Mouse (Mus musculus): ENCODE results near the gene Ntrk2. TPM values are rescaled to one million over a fixed set of nuclear protein-coding genes. Genes with fewer than 3 reads are reported as not detected.

Ntrk2 gene
- polyA plus RNA-seq, 1 experiment: 214 TPM

DNA sequence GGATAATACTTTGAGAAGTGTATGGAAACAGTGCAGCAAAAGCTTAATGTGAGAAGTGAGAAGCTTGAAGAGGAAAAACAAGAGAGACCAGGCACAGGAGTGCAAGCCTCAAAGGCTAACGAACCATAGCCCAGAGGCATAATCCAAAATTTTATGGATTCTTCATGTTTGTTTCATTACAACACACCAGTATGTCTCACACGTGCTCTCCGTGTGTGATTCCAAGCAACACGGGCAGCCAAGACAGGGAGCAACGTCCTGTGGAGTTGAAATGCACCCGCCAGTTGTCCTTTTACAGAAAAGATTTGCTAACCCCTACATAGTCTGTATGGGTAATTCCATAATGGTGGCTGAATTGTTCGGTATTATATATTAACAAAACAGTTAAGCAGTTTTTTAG, 113.9 kb downstream of the Ntrk2 start:
- Histone ChIP-seq H3K4me3 (ENCODE audit: insufficient read depth, low read length) (no peak overlapping the region), H3K27ac (ENCODE audit: insufficient read depth, low read length) (no peak overlapping the region), H3K4me1 (ENCODE audit: control insufficient read depth, insufficient read depth, low read length) (peaks cover 2% of the 10 kb centered on the region; the same call in 1 of the 2 replicates)
- TF ChIP-seq POLR2A (IDR thresholded peaks at IDR 0.05; ENCODE audit: extremely low read depth, insufficient read depth, low read length) (no peak), CTCF (IDR thresholded peaks at IDR 0.05; ENCODE audit: extremely low read depth, insufficient read depth, low read length) (no peak)

DNA sequence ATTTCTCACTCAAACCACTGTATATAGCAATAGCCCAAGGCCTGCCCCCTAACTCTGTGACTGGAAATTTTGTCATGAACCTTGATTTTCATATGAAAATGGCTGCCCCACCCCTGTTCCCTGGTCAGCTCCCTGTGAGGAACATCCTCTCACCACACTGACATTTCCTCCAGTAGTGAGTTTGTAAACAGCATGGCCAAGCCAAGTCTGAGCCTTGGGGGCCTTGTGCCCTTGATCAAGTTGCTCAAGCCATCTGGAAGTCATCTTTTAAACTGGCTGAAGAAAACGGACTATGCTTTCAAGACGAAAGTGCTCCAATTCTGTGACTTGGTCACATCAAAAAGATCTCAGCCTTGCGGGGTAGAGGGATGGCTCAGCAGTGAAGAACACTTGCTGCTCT, 114.9 kb downstream of the Ntrk2 start:
- Histone ChIP-seq H3K4me1 (ENCODE audit: control insufficient read depth, insufficient read depth, low read length) (peaks cover 2% of the 10 kb centered on the region; the same call in 1 of the 2 replicates), H3K27ac (ENCODE audit: insufficient read depth, low read length) (no peak overlapping the region), H3K4me3 (ENCODE audit: insufficient read depth, low read length) (no peak overlapping the region)
- TF ChIP-seq POLR2A (IDR thresholded peaks at IDR 0.05; ENCODE audit: extremely low read depth, insufficient read depth, low read length) (no peak), CTCF (IDR thresholded peaks at IDR 0.05; ENCODE audit: extremely low read depth, insufficient read depth, low read length) (no peak)

DNA sequence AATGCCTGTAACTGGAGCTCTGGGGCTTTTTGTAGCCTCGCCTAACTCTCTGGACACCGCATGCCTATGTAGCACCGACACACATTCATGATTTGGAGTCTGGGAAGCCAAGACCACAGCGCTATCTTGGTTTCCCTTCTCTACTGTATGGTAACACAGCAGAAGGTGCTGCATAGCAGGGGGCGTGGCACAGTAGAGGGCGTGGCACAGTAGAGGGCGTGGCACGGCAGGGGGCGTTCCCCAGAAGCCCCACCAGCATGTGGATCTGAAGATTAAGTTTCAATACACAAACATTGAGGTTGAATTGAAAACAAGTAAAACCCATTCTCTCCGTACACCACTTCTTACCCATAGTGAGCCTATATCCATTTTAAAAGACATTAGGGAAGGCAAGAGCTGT, 115.3 kb downstream of the Ntrk2 start:
- TF ChIP-seq CTCF (IDR thresholded peaks at IDR 0.05; ENCODE audit: extremely low read depth, insufficient read depth, low read length) (no peak), POLR2A (IDR thresholded peaks at IDR 0.05; ENCODE audit: extremely low read depth, insufficient read depth, low read length) (no peak)
- H3K27ac ChIP-seq (ENCODE audit: insufficient read depth, low read length): no peak overlapping the region
- peaks cover 2% of the 10 kb centered on the region; the same call in 1 of the 2 replicates for H3K4me1 ChIP-seq (ENCODE audit: control insufficient read depth, insufficient read depth, low read length)
- no peak overlapping the region for H3K4me3 ChIP-seq (ENCODE audit: insufficient read depth, low read length)

DNA sequence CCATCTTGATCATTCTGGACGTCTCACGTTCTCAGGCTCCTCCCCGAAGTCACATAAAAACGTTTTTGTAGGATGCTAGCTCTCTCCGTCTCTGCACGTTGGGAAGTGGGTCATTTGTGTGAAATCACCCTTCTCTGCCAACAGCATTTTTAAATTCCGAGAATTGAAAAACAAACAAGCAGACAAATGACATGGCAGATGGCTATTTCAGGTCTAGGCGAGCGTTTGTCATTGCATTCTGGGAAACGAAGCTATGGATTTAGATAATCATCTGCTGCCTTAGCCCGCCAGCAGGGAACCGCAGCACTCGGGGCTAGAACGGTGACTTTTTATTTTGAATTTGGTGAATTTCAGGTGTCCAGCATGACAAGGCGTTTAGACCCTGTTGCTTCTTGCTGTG, 115.8 kb downstream of the Ntrk2 start:
- TF ChIP-seq POLR2A (IDR thresholded peaks at IDR 0.05; ENCODE audit: extremely low read depth, insufficient read depth, low read length) (no peak), CTCF (IDR thresholded peaks at IDR 0.05; ENCODE audit: extremely low read depth, insufficient read depth, low read length) (no peak)
- Histone ChIP-seq H3K27ac (ENCODE audit: insufficient read depth, low read length) (no peak overlapping the region), H3K4me1 (ENCODE audit: control insufficient read depth, insufficient read depth, low read length) (peaks cover 2% of the 10 kb centered on the region; the same call in 1 of the 2 replicates), H3K4me3 (ENCODE audit: insufficient read depth, low read length) (no peak overlapping the region)

DNA sequence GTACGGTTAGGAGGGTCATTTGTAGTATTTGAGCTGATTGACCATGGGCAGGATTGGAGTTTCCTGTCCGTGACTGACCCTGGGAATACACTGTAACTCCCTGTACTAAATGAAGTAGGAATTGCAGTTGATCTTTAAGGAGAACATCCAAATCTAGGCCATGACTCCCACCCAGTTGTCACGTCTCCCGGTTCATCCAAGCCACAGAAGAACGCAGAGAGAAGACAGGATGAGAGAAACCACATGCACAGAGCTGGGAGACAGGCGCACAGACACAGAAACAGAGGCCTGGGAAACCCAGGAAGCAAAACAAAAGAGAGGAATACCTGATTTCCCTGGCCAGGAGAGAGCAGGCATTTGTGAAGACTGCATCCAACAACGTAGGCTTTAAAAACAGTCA, 117.1 kb downstream of the Ntrk2 start:
- H3K27ac ChIP-seq (ENCODE audit: insufficient read depth, low read length): no peak overlapping the region
- H3K4me1 ChIP-seq (ENCODE audit: control insufficient read depth, insufficient read depth, low read length): peaks cover 8% of the 10 kb centered on the region
- TF ChIP-seq POLR2A (IDR thresholded peaks at IDR 0.05; ENCODE audit: extremely low read depth, insufficient read depth, low read length) (no peak), CTCF (IDR thresholded peaks at IDR 0.05; ENCODE audit: extremely low read depth, insufficient read depth, low read length) (no peak)
- H3K4me3 ChIP-seq (ENCODE audit: insufficient read depth, low read length): no peak overlapping the region

DNA sequence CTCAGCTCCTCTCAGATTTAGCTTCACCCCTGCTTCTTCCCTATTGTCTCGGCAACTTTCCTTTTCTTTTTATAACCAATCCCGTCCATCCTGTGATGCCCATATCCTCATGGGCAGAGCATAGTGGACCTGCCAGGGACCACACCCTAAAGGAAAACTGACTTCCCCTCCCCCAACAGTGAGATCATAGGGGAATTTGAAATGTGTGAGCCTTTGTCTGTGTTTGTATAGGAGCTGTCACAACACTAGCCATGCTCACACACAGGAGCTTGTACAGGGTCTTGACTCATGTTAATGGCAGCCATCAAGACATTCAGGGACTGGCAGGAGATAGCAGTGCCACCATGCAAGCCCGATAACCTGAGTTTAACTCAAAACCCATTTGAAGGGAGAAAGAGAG, 118.1 kb downstream of the Ntrk2 start:
- Histone ChIP-seq H3K27ac (ENCODE audit: insufficient read depth, low read length) (no peak overlapping the region), H3K4me1 (ENCODE audit: control insufficient read depth, insufficient read depth, low read length) (peaks cover 8% of the 10 kb centered on the region), H3K4me3 (ENCODE audit: insufficient read depth, low read length) (no peak overlapping the region)
- TF ChIP-seq POLR2A (IDR thresholded peaks at IDR 0.05; ENCODE audit: extremely low read depth, insufficient read depth, low read length): no peak
- no peak for TF ChIP-seq CTCF (IDR thresholded peaks at IDR 0.05; ENCODE audit: extremely low read depth, insufficient read depth, low read length)

DNA sequence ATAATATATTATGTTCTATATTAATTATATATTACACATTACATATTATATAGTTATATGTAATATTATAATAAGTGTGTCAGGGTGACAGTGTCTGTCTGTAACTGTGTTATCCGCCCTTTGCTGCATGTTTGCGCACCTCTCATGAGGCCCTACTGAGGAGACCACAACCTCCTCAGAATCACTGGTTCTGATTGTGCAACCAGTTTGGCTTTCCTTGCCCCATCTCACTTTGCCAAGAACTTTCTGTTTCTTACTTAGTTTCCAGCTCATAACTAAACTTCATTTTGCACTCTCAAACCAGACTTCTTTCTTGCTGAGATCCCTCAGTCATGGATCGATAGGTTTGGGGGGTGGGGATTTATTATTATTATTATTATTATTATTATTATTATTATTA, 120.8 kb downstream of the Ntrk2 start:
- no peak overlapping the region for H3K27ac ChIP-seq (ENCODE audit: insufficient read depth, low read length)
- TF ChIP-seq CTCF (IDR thresholded peaks at IDR 0.05; ENCODE audit: extremely low read depth, insufficient read depth, low read length) (no peak), POLR2A (IDR thresholded peaks at IDR 0.05; ENCODE audit: extremely low read depth, insufficient read depth, low read length) (no peak)
- H3K4me1 ChIP-seq (ENCODE audit: control insufficient read depth, insufficient read depth, low read length): peaks cover 8% of the 10 kb centered on the region
- no peak overlapping the region for H3K4me3 ChIP-seq (ENCODE audit: insufficient read depth, low read length)

DNA sequence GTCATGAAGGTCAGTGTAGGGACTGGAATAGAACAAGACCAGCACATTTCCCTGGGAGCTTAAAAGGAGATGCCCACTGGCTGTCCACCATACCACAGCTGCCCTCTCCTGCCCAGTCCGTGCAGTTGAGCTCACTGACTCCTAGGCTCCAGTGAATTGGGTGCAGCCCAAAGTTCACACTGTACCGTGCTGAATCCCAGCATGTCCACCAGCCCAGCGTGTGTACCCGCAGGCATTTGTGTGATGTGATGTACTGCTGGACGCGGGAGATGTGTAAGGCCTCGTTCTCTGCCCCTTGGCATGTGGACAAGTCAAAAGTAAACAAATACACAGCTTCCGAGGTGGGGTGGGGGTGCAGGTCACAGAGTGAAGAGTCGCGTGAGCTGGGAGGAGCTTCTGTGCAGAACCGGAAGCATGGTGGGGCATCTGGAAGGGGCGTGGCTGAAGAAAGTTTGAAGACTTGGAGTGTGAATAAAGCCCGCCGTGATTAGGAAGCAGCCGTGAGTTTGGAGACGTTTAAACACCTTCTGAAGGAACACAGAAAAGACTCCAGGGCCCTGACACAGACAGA, 121.4 kb downstream of the Ntrk2 start:
- H3K4me1 ChIP-seq (ENCODE audit: control insufficient read depth, insufficient read depth, low read length): peaks cover 8% of the 10 kb centered on the region
- no peak overlapping the region for H3K4me3 ChIP-seq (ENCODE audit: insufficient read depth, low read length)
- no peak for TF ChIP-seq CTCF (IDR thresholded peaks at IDR 0.05; ENCODE audit: extremely low read depth, insufficient read depth, low read length)
- no peak for TF ChIP-seq POLR2A (IDR thresholded peaks at IDR 0.05; ENCODE audit: extremely low read depth, insufficient read depth, low read length)
- no peak overlapping the region for H3K27ac ChIP-seq (ENCODE audit: insufficient read depth, low read length)

DNA sequence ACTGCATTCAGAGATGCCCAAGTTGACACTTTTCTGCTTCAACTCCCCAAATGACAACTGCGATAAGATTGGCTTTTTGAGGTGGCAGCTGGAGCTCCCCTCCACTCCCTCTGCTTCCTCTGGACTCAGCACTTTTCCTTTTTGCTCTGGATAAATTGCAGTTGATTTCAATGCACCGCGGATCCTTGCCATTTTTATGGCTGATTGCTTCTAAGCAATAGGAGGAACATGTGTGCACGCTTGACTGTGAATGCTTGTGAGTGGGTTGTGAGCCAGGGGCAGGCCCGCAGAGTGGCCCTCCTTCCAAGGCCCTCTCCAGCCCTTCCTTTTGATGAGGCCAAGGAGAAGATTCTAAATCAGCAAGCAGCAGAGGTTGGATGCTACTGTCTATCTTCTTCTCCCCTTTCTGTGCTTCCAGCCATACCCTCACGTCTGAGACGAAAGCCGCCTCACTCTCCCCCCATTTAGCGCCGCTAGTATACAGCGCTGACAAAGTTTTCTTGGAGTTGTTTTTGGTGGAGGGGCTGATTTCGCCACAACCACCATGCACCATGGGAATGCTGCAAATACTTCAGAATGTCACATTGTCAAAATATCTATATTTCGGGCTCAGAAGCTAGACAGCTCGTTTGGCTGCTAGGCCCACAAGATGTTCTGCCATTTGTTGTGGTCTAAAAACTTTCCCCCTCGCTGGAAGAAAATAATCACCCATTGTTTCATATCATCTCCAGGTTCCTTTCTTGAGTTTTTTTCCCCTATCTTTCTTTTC, 122.5 kb downstream of the Ntrk2 start:
- peaks cover 12% of the 10 kb centered on the region for H3K4me1 ChIP-seq (ENCODE audit: control insufficient read depth, insufficient read depth, low read length)
- H3K4me3 ChIP-seq (ENCODE audit: insufficient read depth, low read length): no peak overlapping the region
- TF ChIP-seq POLR2A (IDR thresholded peaks at IDR 0.05; ENCODE audit: extremely low read depth, insufficient read depth, low read length) (no peak), CTCF (IDR thresholded peaks at IDR 0.05; ENCODE audit: extremely low read depth, insufficient read depth, low read length) (no peak)
- H3K27ac ChIP-seq (ENCODE audit: insufficient read depth, low read length): no peak overlapping the region

DNA sequence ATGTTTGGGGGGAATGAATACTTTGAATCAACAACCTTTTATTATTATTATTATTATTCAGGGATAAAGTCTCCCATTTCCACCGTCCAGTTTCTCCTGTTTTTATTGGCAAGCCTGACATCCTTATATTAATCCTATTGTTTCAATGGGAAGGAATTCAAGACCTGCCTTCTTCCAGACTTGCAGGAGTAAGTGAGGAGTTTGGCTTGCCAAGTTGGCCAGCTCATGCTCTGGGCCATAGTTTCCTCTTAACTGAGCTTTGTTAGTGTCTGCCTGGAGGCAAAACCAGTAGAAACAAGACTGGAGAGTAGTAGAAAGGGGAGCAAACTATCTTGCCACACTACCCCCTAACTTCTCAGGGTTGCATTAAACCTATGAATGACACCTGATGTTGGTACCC, 123.8 kb downstream of the Ntrk2 start:
- TF ChIP-seq CTCF (IDR thresholded peaks at IDR 0.05; ENCODE audit: extremely low read depth, insufficient read depth, low read length) (no peak), POLR2A (IDR thresholded peaks at IDR 0.05; ENCODE audit: extremely low read depth, insufficient read depth, low read length) (no peak)
- H3K27ac ChIP-seq (ENCODE audit: insufficient read depth, low read length): no peak overlapping the region
- peaks cover 13% of the 10 kb centered on the region for H3K4me1 ChIP-seq (ENCODE audit: control insufficient read depth, insufficient read depth, low read length)
- no peak overlapping the region for H3K4me3 ChIP-seq (ENCODE audit: insufficient read depth, low read length)
